Mouse (Mus musculus): ENCODE data around the gene Zfp523.

DNA sequence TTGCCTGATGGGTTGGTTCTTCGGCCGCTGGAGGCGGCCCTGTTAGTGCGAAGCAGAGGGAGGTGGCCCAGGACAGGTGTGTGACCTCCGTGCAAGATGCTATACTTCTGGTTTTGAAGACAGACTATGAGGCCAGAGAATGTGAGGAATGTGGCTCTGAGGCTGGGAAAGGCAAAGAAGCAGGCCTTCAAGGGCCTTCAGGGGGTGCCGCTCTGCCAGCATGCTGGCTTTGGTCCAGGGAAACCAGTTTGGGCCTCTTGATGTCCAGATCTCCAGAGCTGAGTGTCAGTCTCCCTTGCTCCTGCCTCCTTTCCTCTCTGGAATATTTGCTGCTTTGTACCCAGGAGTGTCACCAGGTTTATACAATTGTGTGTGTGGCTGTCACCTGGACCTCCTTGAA is 65.4 kb downstream of the Zfp523 start:
- TF ChIP-seq CTCF (IDR thresholded peaks at IDR 0.05; ENCODE audit: low read depth, low read length): no peak
- no peak for TF ChIP-seq POLR2A (IDR thresholded peaks at IDR 0.05; ENCODE audit: borderline replicate concordance, low read depth, low read length)
